Mouse (Mus musculus): ENCODE results near the gene Cyp4f40. TPM values are rescaled to one million over a fixed set of nuclear protein-coding genes. Genes with fewer than 3 reads are reported as not detected.
"Not testable (repeated sequence)": the region's sequence is repeated elsewhere in the genome, so short reads cannot be mapped to it uniquely, and the experiment has no call there.

The Cyp4f40 gene
- polyA plus RNA-seq, 1 experiment from 2014 or later = not detected

DNA sequence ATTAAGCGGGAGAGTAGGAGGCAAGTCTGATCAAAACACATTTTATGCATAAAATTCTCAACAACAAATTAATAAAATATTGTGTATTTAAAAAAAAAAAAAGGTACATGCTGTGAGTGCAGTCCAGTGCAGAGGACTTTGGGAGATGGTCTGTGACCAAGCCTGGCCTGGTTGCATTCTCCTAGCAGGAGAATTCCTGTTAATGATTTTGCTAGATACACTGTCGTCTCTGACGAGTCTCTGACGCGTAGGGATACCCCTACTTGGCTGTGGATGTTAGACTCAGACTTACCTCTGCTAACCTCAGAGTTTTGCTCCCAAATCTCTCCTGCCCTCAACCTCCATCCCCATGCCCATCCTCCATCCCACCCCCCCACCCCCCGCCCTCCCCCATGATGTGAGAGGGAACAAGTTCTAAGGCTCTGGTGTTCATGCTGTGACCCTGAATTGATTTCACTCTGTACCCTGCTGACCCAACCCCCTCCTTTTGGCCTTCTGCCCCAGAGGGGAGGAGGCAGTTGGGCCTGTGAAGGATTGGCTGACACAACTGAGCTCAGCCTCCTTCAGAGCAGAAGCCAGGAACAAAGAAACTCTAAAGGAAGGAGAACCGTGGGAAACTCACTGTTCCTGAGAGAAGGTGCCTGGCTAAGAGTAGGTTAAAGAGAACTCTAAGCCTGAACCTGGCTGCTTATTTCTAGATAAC lies 26.5 kb downstream of the Cyp4f40 start, which contains the start of gene Cyp4f15:
TSS of gene Cyp4f15 (plus strand) at position 580 of the 703 bp plus-strand sequence.
- H3K4me2 ChIP-seq (ENCODE audit: low read length) = no peak within 1 kb of the TSS
- H3K9me3 ChIP-seq (ENCODE audit: control insufficient read depth, low read length) = no peaks in the 10 kb centered on the region
- H3K27ac ChIP-seq (ENCODE audit: low read length) = no peak within 1 kb of the TSS
- no peak within 1 kb of the TSS for H3K4me3 ChIP-seq (replicated peaks; ENCODE audit: low read length)
- no peak within 1 kb of the TSS for H3K9ac ChIP-seq (replicated peaks; ENCODE audit: low read depth, low read length)
- no peaks in the 10 kb centered on the region for H3K27me3 ChIP-seq (replicated peaks; ENCODE audit: control insufficient read depth, insufficient read depth, low read length)
- 19% methylated on average over 7 of the region's 7 CpGs for WGBS
- H3K4me1 ChIP-seq (replicated peaks; ENCODE audit: control insufficient read depth, insufficient read depth, low read length) = no peaks in the 10 kb centered on the region
- peak; percentile 36; the same call in 1 of the 2 replicates for ATAC-seq
- no peaks in the 10 kb centered on the region for H3K36me3 ChIP-seq (ENCODE audit: control insufficient read depth, insufficient read depth)

GRCm38 (mm10) chr17:32686722-32687121 lies 28.0 kb downstream of the Cyp4f40 start:
- Histone ChIP-seq H3K4me3 (replicated peaks; ENCODE audit: low read length) (no peak overlapping the region), H3K27me3 (replicated peaks; ENCODE audit: control insufficient read depth, insufficient read depth, low read length) (no peaks in the 10 kb centered on the region), H3K4me1 (replicated peaks; ENCODE audit: control insufficient read depth, insufficient read depth, low read length) (no peaks in the 10 kb centered on the region), H3K9ac (replicated peaks; ENCODE audit: low read depth, low read length) (no peak overlapping the region), H3K9me3 (ENCODE audit: control insufficient read depth, low read length) (no peaks in the 10 kb centered on the region), H3K27ac (ENCODE audit: low read length) (no peak overlapping the region), H3K36me3 (ENCODE audit: control insufficient read depth, insufficient read depth) (no peaks in the 10 kb centered on the region), H3K4me2 (ENCODE audit: low read length) (no peak overlapping the region)
- ATAC-seq = no peak
- over 99% methylated on average over 5 of the region's 5 CpGs for WGBS

DNA sequence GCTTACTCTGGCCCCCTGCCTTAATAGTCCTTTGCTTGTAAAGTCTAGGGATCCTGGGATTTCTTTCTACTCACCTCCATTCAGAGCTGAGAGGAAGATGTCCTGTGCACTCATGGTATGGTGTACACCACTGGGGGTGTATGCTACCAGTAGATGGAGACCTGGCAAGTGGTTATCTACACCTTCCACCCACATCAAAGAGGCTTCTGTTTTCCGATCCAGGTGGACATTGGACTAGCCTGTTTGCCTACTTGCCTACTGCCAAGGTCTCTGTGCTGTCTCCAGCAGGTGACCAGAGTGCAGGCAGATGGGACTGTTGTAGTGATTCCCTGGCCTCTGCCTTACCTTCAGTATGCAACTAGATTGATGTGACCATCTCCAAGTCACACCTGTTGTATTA lies 32.3 kb downstream of the Cyp4f40 start:
- no peaks in the 10 kb centered on the region for H3K36me3 ChIP-seq (ENCODE audit: control insufficient read depth, insufficient read depth)
- H3K27me3 ChIP-seq (replicated peaks; ENCODE audit: control insufficient read depth, insufficient read depth, low read length) = no peaks in the 10 kb centered on the region
- H3K27ac ChIP-seq (ENCODE audit: low read length) = no peak overlapping the region
- no peak overlapping the region for H3K4me2 ChIP-seq (ENCODE audit: low read length)
- ATAC-seq = no peak
- 96% methylated on average over 1 of the region's 1 CpGs for WGBS
- H3K4me1 ChIP-seq (replicated peaks; ENCODE audit: control insufficient read depth, insufficient read depth, low read length) = no peaks in the 10 kb centered on the region
- no peak overlapping the region for H3K4me3 ChIP-seq (replicated peaks; ENCODE audit: low read length)
- no peaks in the 10 kb centered on the region for H3K9me3 ChIP-seq (ENCODE audit: control insufficient read depth, low read length)
- no peak overlapping the region for H3K9ac ChIP-seq (replicated peaks; ENCODE audit: low read depth, low read length)

DNA sequence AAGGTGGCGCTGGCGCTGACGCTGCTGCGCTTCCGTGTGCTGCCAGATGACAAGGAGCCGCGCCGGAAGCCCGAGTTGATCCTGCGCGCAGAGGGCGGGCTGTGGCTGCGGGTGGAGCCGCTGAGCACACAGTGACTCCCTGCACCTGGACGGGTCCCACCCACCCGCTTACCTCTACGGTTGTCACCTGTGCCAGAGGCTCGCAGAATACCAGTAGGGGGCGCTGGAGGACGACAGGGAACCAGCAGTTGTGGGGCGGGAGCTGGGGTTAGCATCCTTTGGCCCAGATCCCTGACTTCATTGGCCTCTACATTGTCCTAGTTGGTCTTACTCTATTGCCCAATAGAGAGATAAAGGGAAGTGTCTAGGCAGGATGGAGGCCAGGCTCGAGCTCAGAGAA lies 44.1 kb downstream of the Cyp4f40 start:
- Histone ChIP-seq H3K36me3 (ENCODE audit: control insufficient read depth, insufficient read depth) (no peaks in the 10 kb centered on the region), H3K9me3 (ENCODE audit: control insufficient read depth, low read length) (peaks cover 4% of the 10 kb centered on the region; the same call in 1 of the 2 replicates), H3K4me1 (replicated peaks; ENCODE audit: control insufficient read depth, insufficient read depth, low read length) (no peaks in the 10 kb centered on the region), H3K4me3 (replicated peaks; ENCODE audit: low read length) (no peak overlapping the region), H3K27ac (ENCODE audit: low read length) (no peak overlapping the region), H3K4me2 (ENCODE audit: low read length) (no peak overlapping the region), H3K27me3 (replicated peaks; ENCODE audit: control insufficient read depth, insufficient read depth, low read length) (no peaks in the 10 kb centered on the region), H3K9ac (replicated peaks; ENCODE audit: low read depth, low read length) (no peak overlapping the region)
- ATAC-seq = no peak
- 43% methylated on average over 22 of the region's 22 CpGs for WGBS

DNA sequence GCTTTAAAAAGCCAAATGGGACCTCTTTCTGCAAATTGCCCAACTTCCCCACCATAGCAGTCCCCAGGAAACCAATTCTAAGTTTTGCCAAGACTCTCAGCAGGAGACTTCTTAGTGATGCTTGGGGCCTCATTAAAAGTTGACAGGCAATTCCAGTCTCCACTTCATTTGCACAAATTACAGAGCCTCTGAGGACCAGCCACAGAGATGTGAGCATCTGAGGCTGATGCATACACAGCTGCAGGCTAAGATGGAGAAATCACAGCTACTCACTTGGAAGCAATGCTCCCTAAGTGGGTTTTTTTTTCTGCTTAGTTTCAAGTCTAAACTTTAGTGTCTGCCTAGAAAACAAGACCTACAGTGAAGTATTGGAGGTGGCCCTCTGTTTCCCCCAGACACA lies 51.8 kb downstream of the Cyp4f40 start:
- H3K9me3 ChIP-seq (ENCODE audit: control insufficient read depth, low read length); H3K4me3 ChIP-seq (replicated peaks; ENCODE audit: low read length); H3K27ac ChIP-seq (ENCODE audit: low read length); H3K27me3 ChIP-seq (replicated peaks; ENCODE audit: control insufficient read depth, insufficient read depth, low read length); H3K4me1 ChIP-seq (replicated peaks; ENCODE audit: control insufficient read depth, insufficient read depth, low read length); H3K9ac ChIP-seq (replicated peaks; ENCODE audit: low read depth, low read length); H3K4me2 ChIP-seq (ENCODE audit: low read length); H3K36me3 ChIP-seq (ENCODE audit: control insufficient read depth, insufficient read depth): not testable (repeated sequence)
- ATAC-seq = peak; percentile 57; the same call in 1 of the 2 replicates

DNA sequence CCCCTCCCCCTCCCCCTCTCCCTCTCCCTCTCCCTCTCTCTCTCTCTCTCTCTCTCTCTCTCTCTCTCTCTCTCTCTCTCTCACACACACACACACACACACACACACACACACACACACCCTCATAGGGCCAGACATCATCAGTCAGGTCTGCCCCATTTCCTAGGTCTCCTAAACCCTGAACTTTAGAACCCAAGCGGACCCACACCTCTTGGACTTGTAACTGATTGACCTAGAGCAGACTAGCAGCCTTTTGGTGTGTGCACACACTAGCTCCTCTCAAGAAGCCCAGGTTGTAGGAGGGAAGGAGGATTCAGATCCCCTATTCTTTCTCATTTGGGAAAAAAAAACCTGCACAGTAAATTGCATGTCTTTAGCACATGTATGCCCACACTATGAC lies 63.5 kb downstream of the Cyp4f40 start:
- H3K27ac ChIP-seq (ENCODE audit: low read length); H3K4me2 ChIP-seq (ENCODE audit: low read length); H3K4me3 ChIP-seq (replicated peaks; ENCODE audit: low read length); H3K9me3 ChIP-seq (ENCODE audit: control insufficient read depth, low read length); H3K9ac ChIP-seq (replicated peaks; ENCODE audit: low read depth, low read length); ATAC-seq; H3K27me3 ChIP-seq (replicated peaks; ENCODE audit: control insufficient read depth, insufficient read depth, low read length); H3K36me3 ChIP-seq (ENCODE audit: control insufficient read depth, insufficient read depth); H3K4me1 ChIP-seq (replicated peaks; ENCODE audit: control insufficient read depth, insufficient read depth, low read length): not testable (repeated sequence)
- 88% methylated on average over 1 of the region's 1 CpGs for WGBS

- H3K4me3 ChIP-seq (replicated peaks; ENCODE audit: low read length) = no peak overlapping the region
- H3K27ac ChIP-seq (ENCODE audit: low read length) = no peak overlapping the region
- H3K4me2 ChIP-seq (ENCODE audit: low read length) = no peak overlapping the region
- ATAC-seq = no peak
- no peaks in the 10 kb centered on the region for H3K36me3 ChIP-seq (ENCODE audit: control insufficient read depth, insufficient read depth)
- H3K9me3 ChIP-seq (ENCODE audit: control insufficient read depth, low read length) = no peaks in the 10 kb centered on the region
- H3K9ac ChIP-seq (replicated peaks; ENCODE audit: low read depth, low read length) = no peak overlapping the region
- WGBS = 60% methylated on average over 7 of the region's 7 CpGs
- no peaks in the 10 kb centered on the region for H3K27me3 ChIP-seq (replicated peaks; ENCODE audit: control insufficient read depth, insufficient read depth, low read length)
- no peaks in the 10 kb centered on the region for H3K4me1 ChIP-seq (replicated peaks; ENCODE audit: control insufficient read depth, insufficient read depth, low read length)
These were observed 64.1 kb downstream of the Cyp4f40 start for GRCm38 (mm10) chr17:32722771-32723170.

GRCm38 (mm10) chr17:32726360-32726759 lies 67.7 kb downstream of the Cyp4f40 start:
- H3K4me3 ChIP-seq (replicated peaks; ENCODE audit: low read length); H3K27ac ChIP-seq (ENCODE audit: low read length); H3K36me3 ChIP-seq (ENCODE audit: control insufficient read depth, insufficient read depth); H3K9me3 ChIP-seq (ENCODE audit: control insufficient read depth, low read length); H3K27me3 ChIP-seq (replicated peaks; ENCODE audit: control insufficient read depth, insufficient read depth, low read length); H3K9ac ChIP-seq (replicated peaks; ENCODE audit: low read depth, low read length); H3K4me2 ChIP-seq (ENCODE audit: low read length); H3K4me1 ChIP-seq (replicated peaks; ENCODE audit: control insufficient read depth, insufficient read depth, low read length): not testable (repeated sequence)
- ATAC-seq = peak; percentile 74

Measured in forebrain, embryonic 16.5 days (tissue).